Mouse (Mus musculus): ENCODE data around the gene Dzip3.

DNA sequence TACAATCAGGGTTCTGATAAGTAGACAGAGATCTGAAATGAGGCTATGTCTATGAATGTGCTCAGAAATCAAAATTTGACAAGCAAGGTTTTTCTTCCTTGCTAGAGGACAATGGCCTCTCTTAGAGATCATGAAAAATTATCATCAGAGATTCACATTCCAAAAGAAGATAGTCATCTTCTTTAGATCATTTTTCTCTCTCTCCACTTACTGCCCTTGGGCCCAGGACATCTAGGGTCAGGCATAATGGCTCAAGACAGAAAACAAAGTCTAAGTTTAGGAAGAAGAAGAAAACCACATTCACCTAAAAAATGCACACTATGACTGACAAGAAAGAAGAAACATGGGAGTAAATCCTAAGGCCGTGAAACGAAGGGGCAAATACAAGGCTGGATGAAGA lies 21.0 kb downstream of the Dzip3 start:
- TF ChIP-seq CTCF (IDR thresholded peaks at IDR 0.05; ENCODE audit: control insufficient read depth, insufficient read depth, low read length): no peak
- TF ChIP-seq POLR2A (IDR thresholded peaks at IDR 0.05; ENCODE audit: borderline replicate concordance, control insufficient read depth, low read depth, low read length): no peak

Measured in bone marrow, adult 2 months (tissue).